Mouse (Mus musculus): ENCODE measurements around the gene Akap1. TPM values are rescaled to one million over a fixed set of nuclear protein-coding genes. Genes with fewer than 3 reads are reported as not detected.

The Akap1 gene
- total RNA-seq, 2 experiments from 2014 or later, result 117 to 139 TPM

DNA sequence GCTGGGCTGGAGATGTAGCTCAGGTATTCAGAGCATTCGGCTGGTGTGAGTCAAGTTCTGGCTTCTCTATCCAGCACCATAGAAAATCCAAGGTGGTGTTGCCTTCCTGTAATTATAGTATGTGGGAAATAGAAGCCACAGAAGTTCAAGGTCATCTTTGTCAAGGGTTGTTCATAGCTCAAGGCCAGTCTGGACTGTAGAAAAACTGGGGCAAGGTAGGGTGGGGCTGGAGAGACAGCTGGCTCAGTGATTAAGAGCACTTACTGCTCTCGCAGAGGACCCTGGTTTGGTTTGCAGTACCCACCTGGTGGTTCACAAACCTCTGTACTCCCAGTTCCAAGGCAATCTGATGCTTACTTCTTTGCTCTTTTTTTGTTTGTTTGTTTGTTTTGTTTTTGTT lies 24.6 kb upstream of the Akap1 start:
- no peak for DNase-seq
- intact Hi-C loops (cut with DNase I), result no loop called here

- DNase-seq, result no peak
- intact Hi-C loops (cut with DNase I), result no loop called here
Measured at GRCm38 (mm10) chr11:88884376-88885065, 20.1 kb upstream of the Akap1 start.

- DNase-seq, result no peak
- intact Hi-C loops (cut with DNase I), result no loop called here
Measured at GRCm38 (mm10) chr11:88878011-88878410, 13.6 kb upstream of the Akap1 start.

DNA sequence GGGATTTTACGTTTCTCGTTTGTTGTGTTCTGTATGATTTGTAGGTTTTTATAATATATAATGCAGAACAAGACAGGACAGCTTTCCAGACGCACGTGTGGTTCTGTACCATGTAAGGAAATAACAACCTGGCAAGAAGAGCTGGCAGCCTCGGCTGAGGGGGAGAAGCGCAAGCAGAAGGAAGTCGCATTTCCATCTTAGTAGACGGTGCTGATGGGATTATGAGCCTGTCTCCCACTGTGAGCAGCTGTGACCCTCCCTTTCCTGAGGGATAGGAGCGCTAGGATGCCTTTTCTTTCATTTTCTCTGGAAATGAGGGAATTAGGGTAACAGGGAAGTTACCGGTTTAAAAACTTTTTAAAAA lies 9.3 kb upstream of the Akap1 start:
- DNase-seq, result no peak

GRCm38 (mm10) chr11:88873027-88873666 lies 8.8 kb upstream of the Akap1 start:
- no peak for DNase-seq
- intact Hi-C loops (cut with DNase I), result no loop called here

More for the DNA sequence above, 9.3 kb upstream of the Akap1 start:
- intact Hi-C loops (cut with DNase I), result no loop called here

DNA sequence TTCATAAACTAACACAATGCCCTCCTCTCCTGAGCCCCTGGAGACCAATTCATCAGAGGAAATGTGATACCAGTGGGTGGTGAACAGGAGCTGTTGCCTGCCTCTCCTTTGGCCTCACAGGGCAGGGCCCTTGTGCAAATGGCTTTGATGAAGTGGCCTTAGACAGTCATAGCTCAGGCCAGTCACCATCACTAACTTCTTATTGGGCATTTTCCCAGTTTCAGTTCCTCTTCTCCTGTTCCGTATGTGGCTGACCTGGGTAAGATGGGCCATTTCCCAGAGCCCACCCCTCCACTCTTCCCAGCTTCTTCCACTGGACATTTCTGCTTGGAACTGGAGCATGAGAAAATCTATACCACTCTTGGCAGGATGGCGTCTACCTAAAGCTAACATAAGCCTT lies 5.1 kb upstream of the Akap1 start:
- intact Hi-C loops (cut with DNase I), result no loop called here
- no peak for DNase-seq

GRCm38 (mm10) chr11:88863904-88864457 lies 405 bp downstream of the Akap1 start:
- peak in 1 of 2 experiments; percentile 46 for DNase-seq
- intact Hi-C loops (cut with DNase I), result loop anchor here (5.0 kb wide), 2 partner anchors 43 to 88 kb away; no protein-coding TSS in a partner anchor

DNA sequence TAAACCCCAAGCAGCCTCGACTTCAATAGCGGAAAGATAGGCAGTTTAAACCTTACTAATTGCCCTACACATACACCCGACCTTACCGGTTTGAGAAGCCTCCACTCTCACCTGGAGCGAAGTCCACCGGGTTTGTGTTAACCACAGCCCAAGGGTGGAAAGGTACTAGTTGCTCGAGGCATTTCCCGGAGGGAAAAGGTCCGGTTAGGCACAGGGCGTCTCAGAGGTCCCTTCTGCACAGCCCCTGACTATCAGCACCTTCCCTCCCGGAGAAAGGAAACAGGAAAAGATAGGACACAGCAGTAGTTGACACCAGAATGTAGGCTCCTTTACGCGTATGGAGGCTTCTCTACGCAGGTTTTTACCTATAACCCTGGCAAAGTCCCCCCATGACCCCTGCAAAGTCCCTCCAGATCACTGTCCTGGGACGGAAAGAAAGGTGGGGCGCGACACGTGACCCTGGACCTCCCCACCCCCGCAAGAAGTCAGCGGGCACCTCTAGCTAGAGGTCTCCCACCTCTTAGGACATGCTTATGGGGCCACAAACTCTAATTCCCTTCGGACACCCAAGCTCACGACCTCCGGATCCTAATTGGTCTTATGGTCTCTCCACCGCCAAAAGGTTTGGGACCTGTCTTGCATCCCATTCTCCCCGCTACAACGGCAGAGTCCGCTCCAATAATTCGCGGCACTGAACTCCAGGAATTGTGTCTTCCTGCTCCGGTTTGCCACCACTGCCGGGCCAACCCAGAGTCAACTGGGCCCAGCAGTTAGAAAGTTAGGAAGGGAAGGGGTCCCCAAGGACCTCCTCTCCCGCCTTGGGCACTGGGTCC lies 1.1 kb downstream of the Akap1 start:
- DNase-seq, result peak in 1 of 2 experiments; percentile 40
- intact Hi-C loops (cut with DNase I), result loop anchor here (5.0 kb wide), 2 partner anchors 44 to 89 kb away; no protein-coding TSS in a partner anchor

DNA sequence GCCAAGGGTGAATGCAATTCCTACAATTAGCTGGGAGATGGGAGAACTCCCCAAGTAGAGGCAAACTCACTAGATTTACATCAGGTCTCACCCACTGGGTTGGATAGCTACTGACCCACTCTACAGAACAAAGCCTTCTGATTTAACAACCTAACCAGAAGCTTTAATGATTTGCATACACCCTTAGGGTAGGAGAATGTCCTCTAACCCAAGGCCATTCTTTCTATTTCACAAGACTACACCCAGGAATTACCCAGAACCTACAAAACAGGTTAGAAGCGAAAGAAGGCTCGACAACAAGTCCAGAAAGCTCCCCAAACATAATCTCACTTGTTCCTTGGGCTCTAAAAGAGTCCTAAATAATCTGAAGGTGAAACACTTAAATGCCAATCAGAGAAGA lies 2.0 kb downstream of the Akap1 start:
- no peak for DNase-seq
- intact Hi-C loops (cut with DNase I), result loop anchor here (5.0 kb wide), 2 partner anchors 45 to 90 kb away; no protein-coding TSS in a partner anchor

DNA sequence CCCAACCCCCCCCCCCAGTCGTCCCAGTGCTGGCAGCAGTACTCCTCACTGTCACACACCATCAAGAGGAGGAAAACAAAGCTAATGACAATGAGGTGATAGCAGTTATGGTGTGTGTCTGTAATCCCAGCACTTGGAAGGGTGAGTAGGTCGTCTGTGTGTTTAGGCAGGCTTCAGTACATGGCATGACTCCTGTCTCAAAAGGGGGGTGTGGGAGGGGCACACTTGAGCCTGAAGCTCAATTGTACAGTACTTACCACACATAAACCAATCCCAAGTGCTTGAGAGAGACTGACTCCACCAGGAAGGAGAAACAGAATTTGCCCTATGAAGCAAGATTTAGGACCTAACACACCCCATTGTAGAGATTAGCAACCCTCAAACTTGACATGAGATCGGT lies 3.3 kb downstream of the Akap1 start:
- no peak for DNase-seq
- intact Hi-C loops (cut with DNase I), result loop anchor here (5.0 kb wide), 2 partner anchors 46 to 91 kb away; no protein-coding TSS in a partner anchor

GRCm38 (mm10) chr11:88860641-88861040 lies 3.7 kb downstream of the Akap1 start:
- no peak for DNase-seq
- intact Hi-C loops (cut with DNase I), result loop anchor here (5.0 kb wide), 2 partner anchors 47 to 92 kb away; no protein-coding TSS in a partner anchor

DNA sequence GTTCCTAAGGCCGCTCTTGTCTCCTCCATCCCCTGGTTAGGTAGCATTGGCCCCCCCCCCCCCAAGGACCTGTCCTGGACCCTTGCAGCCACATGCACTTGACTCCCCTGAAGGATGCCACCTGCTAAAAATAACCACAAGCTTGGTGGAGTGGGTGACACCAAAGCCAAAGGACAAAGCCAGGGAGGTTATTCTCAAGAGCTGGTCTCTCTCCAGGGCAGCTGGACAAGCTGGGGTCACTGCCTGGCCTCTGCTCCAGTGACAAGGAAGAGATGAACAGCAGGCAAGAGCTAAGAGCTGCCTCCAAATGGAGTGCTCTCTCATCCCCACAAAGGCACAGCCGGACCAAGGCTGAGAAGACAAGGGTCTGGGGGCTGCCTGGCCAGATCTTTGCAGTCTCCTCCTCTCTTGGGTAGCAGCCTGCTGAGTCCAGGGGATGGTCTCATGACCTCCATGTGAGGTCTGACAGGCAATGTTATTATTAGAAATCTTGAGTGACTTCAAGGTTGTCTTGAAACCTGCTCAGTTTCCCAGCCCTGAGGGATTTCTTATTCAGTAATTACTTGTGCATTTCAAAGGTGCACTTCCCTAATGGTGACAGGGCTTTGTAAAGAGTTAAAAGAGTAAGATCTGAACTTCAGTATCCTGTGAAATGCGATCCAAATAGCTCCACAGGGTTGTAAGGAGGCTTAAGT lies 6.9 kb downstream of the Akap1 start:
- intact Hi-C loops (cut with DNase I), result no loop called here

GRCm38 (mm10) chr11:88856383-88856782 lies 8.0 kb downstream of the Akap1 start:
- intact Hi-C loops (cut with DNase I), result no loop called here
- no peak for DNase-seq

More for the DNA sequence above, 6.9 kb downstream of the Akap1 start:
- peak; percentile 11 to 56 for DNase-seq

GRCm38 (mm10) chr11:88855795-88856194 lies 8.6 kb downstream of the Akap1 start:
- no peak for DNase-seq

GRCm38 (mm10) chr11:88853588-88853987 lies 10.8 kb downstream of the Akap1 start:
- intact Hi-C loops (cut with DNase I), result no loop called here
- DNase-seq, result no peak

More at GRCm38 (mm10) chr11:88855795-88856194, 8.6 kb downstream of the Akap1 start:
- intact Hi-C loops (cut with DNase I), result no loop called here

DNA sequence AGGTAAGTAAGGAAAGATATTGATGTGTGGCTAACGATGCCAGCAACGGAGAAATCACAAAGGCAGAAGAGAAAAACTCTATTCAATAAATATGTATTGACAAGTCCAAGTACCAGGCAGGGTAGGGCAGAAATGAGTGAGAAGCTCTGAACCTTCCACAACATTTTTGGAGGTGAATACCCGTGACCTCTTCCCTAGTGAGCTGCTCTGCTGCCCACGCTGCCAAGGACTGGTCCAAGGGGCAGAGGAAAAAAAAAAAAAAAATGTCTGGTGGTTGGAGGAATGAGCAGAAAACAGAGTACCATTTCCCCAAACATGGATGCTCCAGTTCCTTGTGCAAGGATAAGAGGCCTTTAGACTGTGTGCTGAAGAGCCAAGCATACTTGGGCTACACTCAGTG lies 11.6 kb downstream of the Akap1 start:
- no peak for DNase-seq
- intact Hi-C loops (cut with DNase I), result no loop called here

DNA sequence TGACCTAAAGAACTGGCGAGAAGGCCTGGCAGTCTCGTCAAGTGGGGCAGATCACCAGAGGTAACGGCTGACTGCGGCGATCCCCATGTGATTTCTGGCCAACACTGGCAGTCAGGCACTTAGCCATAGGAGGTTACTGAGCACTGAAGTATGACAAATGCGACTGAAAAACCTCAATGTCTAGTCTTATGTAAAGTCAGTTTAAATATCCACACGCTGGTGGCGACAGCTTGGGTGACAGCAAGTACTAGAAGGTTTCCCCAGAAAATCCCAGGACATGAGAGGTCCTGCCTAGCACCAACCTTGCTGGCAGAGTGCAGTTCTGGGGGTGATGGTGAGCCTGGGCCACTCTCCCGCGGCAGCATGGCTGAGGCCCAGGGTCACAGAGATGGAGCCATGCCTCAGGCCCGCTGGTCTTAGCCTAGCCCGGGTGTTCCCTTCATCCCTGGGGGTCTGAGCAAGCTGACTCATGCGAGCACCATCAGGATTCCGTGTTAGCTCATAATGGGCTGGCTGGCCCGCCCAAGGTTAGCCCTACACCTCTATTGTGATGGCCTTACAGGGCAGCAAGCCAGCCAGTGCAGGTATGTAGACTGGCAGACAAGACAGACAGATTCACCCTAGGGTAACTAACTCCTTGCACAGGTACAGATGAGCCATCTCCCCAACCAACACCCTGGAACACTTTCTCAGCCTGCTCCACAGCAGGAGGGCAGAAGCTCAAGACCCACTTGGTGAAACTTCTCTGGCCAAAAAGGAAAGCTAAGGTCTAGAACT lies 13.1 kb downstream of the Akap1 start:
- intact Hi-C loops (cut with DNase I), result no loop called here
- DNase-seq, result peak in 1 of 2 experiments; percentile 48

DNA sequence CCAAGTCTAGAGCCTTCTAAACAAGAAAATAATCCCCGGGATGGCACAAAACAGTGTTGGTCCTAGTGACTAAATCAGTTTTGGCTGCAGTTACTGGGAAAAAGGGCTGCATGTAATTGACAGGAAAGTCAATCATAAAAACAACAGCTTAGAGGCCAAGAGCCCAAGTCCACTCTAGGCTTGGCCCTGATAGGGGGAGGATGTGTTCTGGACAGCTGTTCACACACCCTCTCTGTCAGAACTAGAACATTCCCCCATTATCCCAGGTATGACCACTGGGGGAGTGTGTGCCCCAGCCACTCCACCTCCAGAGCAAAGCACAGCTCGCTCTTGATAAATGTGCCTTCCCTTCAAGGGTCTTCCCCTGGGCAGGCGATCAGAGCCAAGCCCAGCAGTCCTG lies 14.7 kb downstream of the Akap1 start:
- DNase-seq, result peak in 1 of 2 experiments; percentile 37
- intact Hi-C loops (cut with DNase I), result loop anchor here (5.0 kb wide), 2 partner anchors 58 to 123 kb away; partner anchors contain the start of gene Coil

DNA sequence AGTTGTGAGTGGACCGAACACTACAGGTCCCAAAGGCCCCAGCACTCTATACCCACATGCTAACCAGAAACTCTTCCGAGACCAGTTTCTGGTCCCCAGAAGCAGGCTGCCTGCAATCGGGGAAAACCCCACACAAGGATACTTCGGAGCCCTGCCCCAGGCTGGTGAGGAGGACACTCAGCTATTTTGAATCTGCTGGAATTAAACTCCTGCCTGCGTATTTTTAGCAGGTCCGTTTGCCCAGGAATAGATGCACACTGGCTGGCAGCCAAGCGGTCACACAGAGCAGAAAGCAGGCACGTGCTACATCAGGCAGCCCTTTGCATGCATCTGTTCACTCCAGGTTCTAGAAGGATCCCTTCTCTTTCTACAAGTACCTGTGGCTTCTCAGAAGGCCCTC lies 15.1 kb downstream of the Akap1 start:
- intact Hi-C loops (cut with DNase I), result loop anchor here (5.0 kb wide), 2 partner anchors 58 to 123 kb away; partner anchors contain the start of gene Coil
- DNase-seq, result peak; percentile 74
